Mouse (Mus musculus): Measurements from ENCODE around the gene Vat1l. TPM values are rescaled to one million over a fixed set of nuclear protein-coding genes. Genes with fewer than 3 reads are reported as not detected.

The Vat1l gene
- 3.7 TPM for polyA plus RNA-seq (2014; fragmentation: Illumina TruSeq; extraction: RNeasy Lipid Tissue Mini Kit (QIAGEN cat#74804); ENCODE audit: low read depth, low replicate concordance)

GRCm38 (mm10) chr8:114205221-114205901 is at the start of gene Vat1l:
Gene Vat1l, plus strand, starts transcription at chr8:114205612.

GRCm38 (mm10) chr8:114417786-114418185 is 212.4 kb downstream of the Vat1l start, which contains the start of gene Clec3a:
Gene Clec3a, plus strand, starts transcription at chr8:114418086.

Other genes starting within 250 kb of the Vat1l start
- 48.5 TPM for gene Nudt7, start 72.1 kb upstream of the Vat1l start, polyA plus RNA-seq (2014; fragmentation: Illumina TruSeq; extraction: RNeasy Lipid Tissue Mini Kit (QIAGEN cat#74804); ENCODE audit: low read depth, low replicate concordance)
- gene Clec3a, start 212.5 kb downstream of the Vat1l start, polyA plus RNA-seq (2014; fragmentation: Illumina TruSeq; extraction: RNeasy Lipid Tissue Mini Kit (QIAGEN cat#74804); ENCODE audit: low read depth, low replicate concordance): not detected
- gene Wwox, start 234.0 kb downstream of the Vat1l start, polyA plus RNA-seq (2014; fragmentation: Illumina TruSeq; extraction: RNeasy Lipid Tissue Mini Kit (QIAGEN cat#74804); ENCODE audit: low read depth, low replicate concordance): 4.2 TPM

All from sigmoid colon, adult 10 weeks (tissue).